Mouse (Mus musculus): Measurements from ENCODE around the gene Med27.

Gene Med27

GRCm38 (mm10) chr2:29571921-29572700, 225.5 kb downstream of the Med27 start:
- DNase-seq (ENCODE audit: low spot score), result no peak

- no peak for DNase-seq (ENCODE audit: low spot score)
These were observed 226.3 kb downstream of the Med27 start for GRCm38 (mm10) chr2:29572811-29573427.

- DNase-seq (ENCODE audit: low spot score), result no peak
These were observed 227.0 kb downstream of the Med27 start for GRCm38 (mm10) chr2:29573591-29573990.

GRCm38 (mm10) chr2:29574187-29574586, 227.6 kb downstream of the Med27 start:
- DNase-seq (ENCODE audit: low spot score), result no peak

Measured in spleen, adult 12 weeks (tissue).